Mouse (Mus musculus): ENCODE measurements around the gene Nck1. TPM values are rescaled to one million over a fixed set of nuclear protein-coding genes. Genes with fewer than 3 reads are reported as not detected.
A peak's percentile ranks its signal among the peaks of the same experiment; 100 is the strongest.

Gene Nck1
- total and polyA plus RNA-seq, 2 experiments from 2014 or later: 37.9 to 58.8 TPM

GRCm38 (mm10) chr9:100457971-100458681 lies 87.8 kb downstream of the Nck1 start:
- Histone ChIP-seq H3K9ac (replicated peaks; ENCODE audit: low read depth, low read length) (no peak overlapping the region), H3K27ac (ENCODE audit: low read depth) (peak overlapping the region; percentile 26; the same call in 1 of the 2 replicates), H3K27me3 (ENCODE audit: control insufficient read depth, insufficient read depth, low read length) (no peaks in the 10 kb centered on the region), H3K9me3 (replicated peaks; ENCODE audit: control insufficient read depth, low read length) (no peaks in the 10 kb centered on the region), H3K4me1 (ENCODE audit: control insufficient read depth, insufficient read depth) (peaks cover 5% of the 10 kb centered on the region; the same call in 1 of the 2 replicates), H3K36me3 (replicated peaks; ENCODE audit: control insufficient read depth, insufficient read depth, low read length) (0 out of 2 replicates have a peak, but pooled peaks cover 19% of the 10 kb centered on the region), H3K4me3 (ENCODE audit: low read depth, low read length) (no peak overlapping the region), H3K4me2 (ENCODE audit: low read depth, low read length) (no peak overlapping the region)
- WGBS: 50% methylated on average over 17 of the region's 17 CpGs
- TF ChIP-seq CTCF (IDR thresholded peaks at IDR 0.05; ENCODE audit: low read depth) (no peak), EP300 (IDR thresholded peaks at IDR 0.05; ENCODE audit: low read depth) (no peak)
- no peak for DNase-seq (ENCODE audit: low spot score)
- no peak for ATAC-seq (ENCODE audit: insufficient read depth, low read depth)

GRCm38 (mm10) chr9:100454664-100454993 lies 91.3 kb downstream of the Nck1 start:
- H3K9me3 ChIP-seq (replicated peaks; ENCODE audit: control insufficient read depth, low read length): no peaks in the 10 kb centered on the region
- H3K4me2 ChIP-seq (ENCODE audit: low read depth, low read length): peak overlapping the region; percentile 85
- no peak for TF ChIP-seq EP300 (IDR thresholded peaks at IDR 0.05; ENCODE audit: low read depth)
- no peak for TF ChIP-seq CTCF (IDR thresholded peaks at IDR 0.05; ENCODE audit: low read depth)
- no peaks in the 10 kb centered on the region for H3K27me3 ChIP-seq (ENCODE audit: control insufficient read depth, insufficient read depth, low read length)
- ATAC-seq (ENCODE audit: insufficient read depth, low read depth) (no peak), DNase-seq (ENCODE audit: low spot score) (no peak)
- 0 out of 2 replicates have a peak, but pooled peaks cover 9% of the 10 kb centered on the region for H3K36me3 ChIP-seq (replicated peaks; ENCODE audit: control insufficient read depth, insufficient read depth, low read length)
- H3K9ac ChIP-seq (replicated peaks; ENCODE audit: low read depth, low read length): peak overlapping the region; percentile 45
- WGBS: 15% methylated on average over 9 of the region's 9 CpGs
- peaks cover 5% of the 10 kb centered on the region; the same call in 1 of the 2 replicates for H3K4me1 ChIP-seq (ENCODE audit: control insufficient read depth, insufficient read depth)
- peak overlapping the region; percentile 55 for H3K4me3 ChIP-seq (ENCODE audit: low read depth, low read length)
- H3K27ac ChIP-seq (ENCODE audit: low read depth): peak overlapping the region; percentile 49; the same call in 1 of the 2 replicates

GRCm38 (mm10) chr9:100453944-100454663 lies 91.8 kb downstream of the Nck1 start:
- peak; percentile 59; the same call in 1 of the 2 replicates for ATAC-seq (ENCODE audit: insufficient read depth, low read depth)
- Histone ChIP-seq H3K27me3 (ENCODE audit: control insufficient read depth, insufficient read depth, low read length) (no peaks in the 10 kb centered on the region), H3K27ac (ENCODE audit: low read depth) (peak overlapping the region; percentile 49; the same call in 1 of the 2 replicates), H3K4me2 (ENCODE audit: low read depth, low read length) (peak overlapping the region; percentile 85), H3K4me1 (ENCODE audit: control insufficient read depth, insufficient read depth) (peaks cover 5% of the 10 kb centered on the region; the same call in 1 of the 2 replicates), H3K9me3 (replicated peaks; ENCODE audit: control insufficient read depth, low read length) (no peaks in the 10 kb centered on the region), H3K4me3 (ENCODE audit: low read depth, low read length) (peak overlapping the region; percentile 55), H3K9ac (replicated peaks; ENCODE audit: low read depth, low read length) (peak overlapping the region; percentile 45), H3K36me3 (replicated peaks; ENCODE audit: control insufficient read depth, insufficient read depth, low read length) (0 out of 2 replicates have a peak, but pooled peaks cover 6% of the 10 kb centered on the region)
- WGBS: 6% methylated on average over 24 of the region's 25 CpGs
- TF ChIP-seq CTCF (IDR thresholded peaks at IDR 0.05; ENCODE audit: low read depth) (peak; percentile 75), EP300 (IDR thresholded peaks at IDR 0.05; ENCODE audit: low read depth) (no peak)
- DNase-seq (ENCODE audit: low spot score): peak; percentile 79

GRCm38 (mm10) chr9:100452432-100452831 lies 93.5 kb downstream of the Nck1 start:
- H3K4me3 ChIP-seq (ENCODE audit: low read depth, low read length): no peak overlapping the region
- 23% methylated on average over 6 of the region's 6 CpGs for WGBS
- 0 out of 2 replicates have a peak, but pooled peaks have one; percentile 43 for TF ChIP-seq EP300 (IDR thresholded peaks at IDR 0.05; ENCODE audit: low read depth)
- TF ChIP-seq CTCF (IDR thresholded peaks at IDR 0.05; ENCODE audit: low read depth): no peak
- H3K4me1 ChIP-seq (ENCODE audit: control insufficient read depth, insufficient read depth): peaks cover 5% of the 10 kb centered on the region; the same call in 1 of the 2 replicates
- no peak overlapping the region for H3K9ac ChIP-seq (replicated peaks; ENCODE audit: low read depth, low read length)
- H3K4me2 ChIP-seq (ENCODE audit: low read depth, low read length): 0 out of 2 replicates have a peak overlapping the region, but pooled peaks have one; percentile 10
- DNase-seq (ENCODE audit: low spot score) (peak; percentile 20), ATAC-seq (ENCODE audit: insufficient read depth, low read depth) (peak; percentile 56)
- no peak overlapping the region for H3K27ac ChIP-seq (ENCODE audit: low read depth)
- no peaks in the 10 kb centered on the region; the same call in 1 of the 2 replicates for H3K27me3 ChIP-seq (ENCODE audit: control insufficient read depth, insufficient read depth, low read length)
- no peaks in the 10 kb centered on the region for H3K36me3 ChIP-seq (replicated peaks; ENCODE audit: control insufficient read depth, insufficient read depth, low read length)
- H3K9me3 ChIP-seq (replicated peaks; ENCODE audit: control insufficient read depth, low read length): no peaks in the 10 kb centered on the region

- Histone ChIP-seq H3K27me3 (ENCODE audit: control insufficient read depth, insufficient read depth, low read length) (no peaks in the 10 kb centered on the region; the same call in 1 of the 2 replicates), H3K4me2 (ENCODE audit: low read depth, low read length) (peak overlapping the region; percentile 84), H3K27ac (ENCODE audit: low read depth) (peak overlapping the region; percentile 11; the same call in 1 of the 2 replicates), H3K9me3 (replicated peaks; ENCODE audit: control insufficient read depth, low read length) (no peaks in the 10 kb centered on the region), H3K4me3 (ENCODE audit: low read depth, low read length) (peak overlapping the region; percentile 48), H3K4me1 (ENCODE audit: control insufficient read depth, insufficient read depth) (peaks cover 6% of the 10 kb centered on the region; the same call in 1 of the 2 replicates), H3K36me3 (replicated peaks; ENCODE audit: control insufficient read depth, insufficient read depth, low read length) (no peaks in the 10 kb centered on the region), H3K9ac (replicated peaks; ENCODE audit: low read depth, low read length) (no peak overlapping the region)
- TF ChIP-seq EP300 (IDR thresholded peaks at IDR 0.05; ENCODE audit: low read depth) (no peak), CTCF (IDR thresholded peaks at IDR 0.05; ENCODE audit: low read depth) (peak; percentile 85)
- ATAC-seq (ENCODE audit: insufficient read depth, low read depth) (peak; percentile 79), DNase-seq (ENCODE audit: low spot score) (peak; percentile 38)
- WGBS: 1% methylated on average over 32 of the region's 32 CpGs
These were observed 99.8 kb downstream of the Nck1 start for GRCm38 (mm10) chr9:100446059-100446686.

Other genes starting within 250 kb of the Nck1 start
- 1.4 and 3.7 TPM in 2 replicates for gene Il20rb, start 59.3 kb downstream of the Nck1 start, total RNA-seq (2014; rRNA removed; ENCODE audit: low replicate concordance)
- gene Il20rb, start 59.3 kb downstream of the Nck1 start, polyA plus RNA-seq (2015; fragmentation: Nextera tagmentation; extraction: Ambion mirVana): 0.84 and 1.7 TPM in 2 replicates
- 16.1 and 19.7 TPM in 2 replicates for gene Slc35g2, start 25.0 kb upstream of the Nck1 start, total RNA-seq (2014; rRNA removed; ENCODE audit: low replicate concordance)
- gene Slc35g2, start 25.0 kb upstream of the Nck1 start, polyA plus RNA-seq (2015; fragmentation: Nextera tagmentation; extraction: Ambion mirVana): 11.3 and 12.0 TPM in 2 replicates
- 17.9 and 30.7 TPM in 2 replicates for gene Stag1, start 51.7 kb upstream of the Nck1 start, total RNA-seq (2014; rRNA removed; ENCODE audit: low replicate concordance)
- gene Stag1, start 51.7 kb upstream of the Nck1 start, polyA plus RNA-seq (2015; fragmentation: Nextera tagmentation; extraction: Ambion mirVana): 24.0 and 24.9 TPM in 2 replicates

Data from heart, postnatal 0 days (tissue).